Mouse (Mus musculus): ENCODE results near the gene Fubp1. TPM values are rescaled to one million over a fixed set of nuclear protein-coding genes. Genes with fewer than 3 reads are reported as not detected.
A peak's percentile ranks its signal among the peaks of the same experiment; 100 is the strongest.

Gene Fubp1
- polyA plus RNA-seq, 1 experiment from 2014 or later = 158 TPM

DNA sequence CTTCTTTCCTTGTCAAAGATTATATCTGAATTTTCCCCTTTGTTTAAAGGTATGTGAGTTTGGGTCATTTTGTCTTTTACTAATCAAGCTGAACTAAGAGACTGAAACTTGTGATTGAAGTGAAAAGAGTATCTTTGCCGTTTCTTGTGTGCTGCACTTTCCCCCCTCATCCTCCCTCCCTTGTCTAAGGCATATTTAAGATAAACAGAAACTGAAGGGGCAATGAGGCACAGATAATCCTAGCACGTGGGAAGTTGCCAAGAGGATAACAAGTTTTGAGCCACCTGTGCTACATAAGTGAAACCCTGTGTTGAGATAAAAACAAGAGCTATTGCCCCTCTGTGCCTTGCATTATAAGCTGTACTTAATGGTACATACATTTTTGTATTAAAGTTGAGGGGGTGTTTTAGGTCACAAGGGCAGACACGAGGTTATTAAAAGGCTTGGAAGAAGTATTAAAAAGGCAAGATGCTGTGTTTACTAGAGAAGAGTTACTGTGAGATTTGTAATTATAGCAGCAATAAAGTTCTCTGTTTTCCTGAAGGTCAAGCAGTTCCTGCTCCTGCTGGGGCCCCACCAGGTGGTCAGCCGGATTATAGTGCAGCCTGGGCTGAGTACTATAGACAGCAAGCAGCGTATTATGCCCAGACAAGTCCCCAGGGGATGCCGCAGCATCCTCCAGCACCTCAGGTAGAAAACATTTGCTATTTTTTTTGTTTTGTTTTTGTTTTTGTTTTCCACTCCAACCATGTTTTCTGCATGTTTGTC is 21.3 kb downstream of the Fubp1 start:
- no peak for ATAC-seq (replicated peaks; ENCODE audit: insufficient number of reproducible peaks, low FRiP score, low TSS enrichment)
- peaks cover 4% of the 10 kb centered on the region; the same call in 1 of the 2 replicates for H3K4me1 ChIP-seq (ENCODE audit: control insufficient read depth, insufficient read depth, low read length)
- WGBS (ENCODE audit: insufficient replicate concordance) = 58% methylated on average over 6 of the region's 6 CpGs

DNA sequence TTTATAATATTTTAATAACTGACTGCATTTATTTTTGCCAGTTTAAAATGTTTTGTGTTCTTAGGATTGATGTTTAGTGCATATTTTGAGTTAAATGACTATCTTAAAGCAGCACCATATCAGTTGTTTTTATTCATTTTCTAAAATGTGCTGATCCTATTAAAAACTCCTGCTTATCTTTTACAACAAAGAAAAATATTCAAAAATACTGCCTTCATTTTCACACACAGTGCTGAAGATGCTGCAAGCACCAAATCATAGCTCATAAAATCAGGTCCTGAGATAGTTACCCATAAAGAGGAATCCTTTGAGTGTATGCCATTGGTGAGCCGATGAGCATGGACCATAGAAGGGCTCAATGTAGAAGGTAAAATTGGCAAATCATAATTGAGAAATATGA is 25.0 kb downstream of the Fubp1 start:
- peaks cover 4% of the 10 kb centered on the region; the same call in 1 of the 2 replicates for H3K4me1 ChIP-seq (ENCODE audit: control insufficient read depth, insufficient read depth, low read length)
- H3K36me3 ChIP-seq (ENCODE audit: control insufficient read depth, insufficient read depth, low read length) = peaks cover 24% of the 10 kb centered on the region
- H3K4me2 ChIP-seq = no peak overlapping the region
- H3K27me3 ChIP-seq (ENCODE audit: control insufficient read depth, insufficient read depth, low read length) = no peaks in the 10 kb centered on the region
- no peak overlapping the region for H3K4me3 ChIP-seq (ENCODE audit: low read depth, low read length)
- H3K9ac ChIP-seq (ENCODE audit: low read depth, low read length) = no peak overlapping the region
- WGBS (ENCODE audit: insufficient replicate concordance) = 90% methylated on average over 1 of the region's 1 CpGs
- no peak for ATAC-seq (replicated peaks; ENCODE audit: insufficient number of reproducible peaks, low FRiP score, low TSS enrichment)
- H3K27ac ChIP-seq (ENCODE audit: low read depth, low read length) = no peak overlapping the region
- no peaks in the 10 kb centered on the region for H3K9me3 ChIP-seq (replicated peaks; ENCODE audit: control insufficient read depth, low read length)

More for the DNA sequence above, 21.3 kb downstream of the Fubp1 start:
- Histone ChIP-seq H3K27ac (ENCODE audit: low read depth, low read length) (peak overlapping the region; percentile 22; the same call in 1 of the 2 replicates), H3K9ac (ENCODE audit: low read depth, low read length) (no peak overlapping the region), H3K4me3 (ENCODE audit: low read depth, low read length) (no peak overlapping the region), H3K9me3 (replicated peaks; ENCODE audit: control insufficient read depth, low read length) (no peaks in the 10 kb centered on the region), H3K4me2 (no peak overlapping the region), H3K27me3 (ENCODE audit: control insufficient read depth, insufficient read depth, low read length) (no peaks in the 10 kb centered on the region), H3K36me3 (ENCODE audit: control insufficient read depth, insufficient read depth, low read length) (peaks cover 26% of the 10 kb centered on the region)

DNA sequence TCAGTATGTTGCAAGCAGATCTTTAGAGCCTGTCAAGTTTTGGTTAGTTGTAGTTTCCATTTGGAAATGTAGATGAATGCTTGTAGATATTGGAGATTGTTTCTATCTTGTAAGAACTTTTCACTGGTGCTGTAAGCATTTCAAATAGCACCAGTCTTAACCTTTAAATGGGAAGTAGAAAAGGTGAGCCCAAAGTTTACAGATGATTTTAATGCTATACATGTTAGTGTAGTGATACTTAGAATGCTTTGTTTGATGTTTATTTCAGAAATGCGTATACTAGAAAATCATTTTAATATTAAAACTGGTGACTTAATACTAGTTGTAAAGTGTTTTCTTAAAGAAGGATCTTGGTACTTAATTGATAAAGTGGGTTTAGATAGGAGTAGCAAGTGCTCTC is 25.6 kb downstream of the Fubp1 start:
- Histone ChIP-seq H3K9me3 (replicated peaks; ENCODE audit: control insufficient read depth, low read length) (no peaks in the 10 kb centered on the region), H3K4me1 (ENCODE audit: control insufficient read depth, insufficient read depth, low read length) (peaks cover 4% of the 10 kb centered on the region; the same call in 1 of the 2 replicates), H3K9ac (ENCODE audit: low read depth, low read length) (no peak overlapping the region), H3K36me3 (ENCODE audit: control insufficient read depth, insufficient read depth, low read length) (peaks cover 26% of the 10 kb centered on the region), H3K27me3 (ENCODE audit: control insufficient read depth, insufficient read depth, low read length) (no peaks in the 10 kb centered on the region), H3K27ac (ENCODE audit: low read depth, low read length) (no peak overlapping the region), H3K4me3 (ENCODE audit: low read depth, low read length) (no peak overlapping the region), H3K4me2 (no peak overlapping the region)
- no peak for ATAC-seq (replicated peaks; ENCODE audit: insufficient number of reproducible peaks, low FRiP score, low TSS enrichment)
- 92% methylated on average over 1 of the region's 1 CpGs for WGBS (ENCODE audit: insufficient replicate concordance)

DNA sequence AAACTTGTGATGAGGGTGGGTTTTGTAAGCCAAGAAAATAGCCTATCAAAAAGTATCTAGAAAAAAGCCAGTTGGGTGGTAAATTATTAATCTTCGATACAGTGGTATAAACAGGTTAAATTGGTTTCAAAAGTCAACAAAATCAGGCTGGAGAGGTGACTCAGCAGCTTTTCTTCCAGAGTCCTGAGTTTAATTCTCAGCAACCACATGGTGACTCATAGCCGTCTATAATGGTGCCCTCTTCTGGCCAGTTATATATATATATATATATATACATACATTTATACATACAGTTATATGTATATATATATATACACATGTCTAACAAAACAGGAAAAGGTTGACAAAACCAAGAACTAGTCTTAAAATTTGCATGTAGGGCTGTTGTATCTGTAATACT is 28.6 kb downstream of the Fubp1 start:
- Histone ChIP-seq H3K9me3 (replicated peaks; ENCODE audit: control insufficient read depth, low read length) (no peaks in the 10 kb centered on the region), H3K27ac (ENCODE audit: low read depth, low read length) (no peak overlapping the region), H3K9ac (ENCODE audit: low read depth, low read length) (no peak overlapping the region), H3K4me2 (no peak overlapping the region), H3K4me1 (ENCODE audit: control insufficient read depth, insufficient read depth, low read length) (no peaks in the 10 kb centered on the region), H3K36me3 (ENCODE audit: control insufficient read depth, insufficient read depth, low read length) (peaks cover 22% of the 10 kb centered on the region), H3K27me3 (ENCODE audit: control insufficient read depth, insufficient read depth, low read length) (no peaks in the 10 kb centered on the region), H3K4me3 (ENCODE audit: low read depth, low read length) (no peak overlapping the region)
- 66% methylated on average over 2 of the region's 2 CpGs for WGBS (ENCODE audit: insufficient replicate concordance)
- ATAC-seq (replicated peaks; ENCODE audit: insufficient number of reproducible peaks, low FRiP score, low TSS enrichment) = 0 out of 2 replicates have a peak, but pooled peaks have one; percentile 43

DNA sequence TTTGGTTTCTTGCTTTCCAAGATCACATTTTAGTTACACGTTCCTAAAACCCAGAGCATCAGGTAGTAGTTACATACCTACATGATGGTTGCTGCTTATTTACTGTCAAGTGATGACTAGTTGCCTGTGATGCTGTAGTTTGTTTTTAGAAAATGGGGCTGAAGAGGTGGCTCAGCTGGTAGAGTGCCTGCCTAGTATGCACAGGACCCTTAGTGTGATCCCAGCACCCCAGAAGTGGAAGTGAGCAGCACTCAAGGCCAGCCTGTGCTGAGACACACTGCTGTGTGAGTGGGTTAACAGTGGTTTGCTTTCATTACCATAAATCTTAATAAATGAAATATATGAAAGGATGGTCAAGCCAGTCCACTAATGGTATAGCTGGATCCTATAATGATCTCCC is 29.4 kb downstream of the Fubp1 start:
- no peak for ATAC-seq (replicated peaks; ENCODE audit: insufficient number of reproducible peaks, low FRiP score, low TSS enrichment)
- Histone ChIP-seq H3K27ac (ENCODE audit: low read depth, low read length) (no peak overlapping the region), H3K9ac (ENCODE audit: low read depth, low read length) (no peak overlapping the region), H3K27me3 (ENCODE audit: control insufficient read depth, insufficient read depth, low read length) (no peaks in the 10 kb centered on the region), H3K4me3 (ENCODE audit: low read depth, low read length) (no peak overlapping the region), H3K36me3 (ENCODE audit: control insufficient read depth, insufficient read depth, low read length) (peaks cover 20% of the 10 kb centered on the region), H3K4me2 (no peak overlapping the region), H3K4me1 (ENCODE audit: control insufficient read depth, insufficient read depth, low read length) (no peaks in the 10 kb centered on the region), H3K9me3 (replicated peaks; ENCODE audit: control insufficient read depth, low read length) (no peaks in the 10 kb centered on the region)
- WGBS (ENCODE audit: insufficient replicate concordance) = 89% methylated on average over 1 of the region's 1 CpGs

DNA sequence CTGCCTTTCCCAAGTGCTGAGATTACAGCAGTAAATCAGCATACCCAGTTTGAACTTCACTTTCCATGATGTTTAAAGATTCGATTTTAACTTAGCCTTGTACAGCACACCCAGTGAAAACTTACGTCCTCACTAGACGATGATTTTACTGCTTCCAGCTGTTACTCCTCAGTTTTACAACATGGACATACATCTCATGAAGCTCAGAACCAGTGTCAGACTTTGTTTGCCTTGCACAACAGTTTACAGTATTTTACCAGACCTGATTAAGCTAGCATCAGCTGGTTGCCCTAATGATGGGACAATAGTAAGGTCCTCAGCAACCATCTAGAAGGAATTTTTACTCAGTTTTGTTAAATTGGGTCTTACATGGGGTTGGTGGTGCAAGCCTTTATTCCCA is 30.9 kb downstream of the Fubp1 start:
- H3K9ac ChIP-seq (ENCODE audit: low read depth, low read length) = no peak overlapping the region
- no peak overlapping the region for H3K27ac ChIP-seq (ENCODE audit: low read depth, low read length)
- H3K4me1 ChIP-seq (ENCODE audit: control insufficient read depth, insufficient read depth, low read length) = no peaks in the 10 kb centered on the region
- H3K4me3 ChIP-seq (ENCODE audit: low read depth, low read length) = no peak overlapping the region
- H3K4me2 ChIP-seq = no peak overlapping the region
- WGBS (ENCODE audit: insufficient replicate concordance) = 85% methylated on average over 3 of the region's 3 CpGs
- no peaks in the 10 kb centered on the region for H3K27me3 ChIP-seq (ENCODE audit: control insufficient read depth, insufficient read depth, low read length)
- peaks cover 24% of the 10 kb centered on the region for H3K36me3 ChIP-seq (ENCODE audit: control insufficient read depth, insufficient read depth, low read length)
- no peak for ATAC-seq (replicated peaks; ENCODE audit: insufficient number of reproducible peaks, low FRiP score, low TSS enrichment)
- no peaks in the 10 kb centered on the region for H3K9me3 ChIP-seq (replicated peaks; ENCODE audit: control insufficient read depth, low read length)

DNA sequence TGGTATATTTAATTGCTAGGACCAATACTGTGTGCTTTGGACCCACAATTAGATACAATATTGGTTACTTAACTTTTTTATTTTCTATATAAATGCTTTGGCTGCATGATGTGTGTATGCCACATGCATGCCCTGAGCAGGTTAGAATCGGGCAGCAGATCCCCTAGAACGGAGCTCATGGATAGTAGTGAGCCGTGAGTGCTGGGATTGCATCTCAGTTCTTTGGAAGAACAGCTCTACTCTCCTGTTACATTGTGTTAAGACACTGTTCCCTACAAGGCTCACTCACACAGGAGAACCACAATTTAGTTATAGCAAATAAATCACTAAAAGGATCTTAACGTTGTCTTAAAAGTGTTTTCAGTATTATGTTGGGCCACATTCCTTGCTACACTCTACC is 33.1 kb downstream of the Fubp1 start:
- Histone ChIP-seq H3K27me3 (ENCODE audit: control insufficient read depth, insufficient read depth, low read length) (no peaks in the 10 kb centered on the region), H3K27ac (ENCODE audit: low read depth, low read length) (no peak overlapping the region), H3K4me3 (ENCODE audit: low read depth, low read length) (no peak overlapping the region), H3K4me2 (no peak overlapping the region), H3K9me3 (replicated peaks; ENCODE audit: control insufficient read depth, low read length) (no peaks in the 10 kb centered on the region), H3K9ac (ENCODE audit: low read depth, low read length) (no peak overlapping the region), H3K4me1 (ENCODE audit: control insufficient read depth, insufficient read depth, low read length) (no peaks in the 10 kb centered on the region), H3K36me3 (ENCODE audit: control insufficient read depth, insufficient read depth, low read length) (peaks cover 16% of the 10 kb centered on the region)
- ATAC-seq (replicated peaks; ENCODE audit: insufficient number of reproducible peaks, low FRiP score, low TSS enrichment) = no peak
- WGBS (ENCODE audit: insufficient replicate concordance) = 76% methylated on average over 4 of the region's 4 CpGs

DNA sequence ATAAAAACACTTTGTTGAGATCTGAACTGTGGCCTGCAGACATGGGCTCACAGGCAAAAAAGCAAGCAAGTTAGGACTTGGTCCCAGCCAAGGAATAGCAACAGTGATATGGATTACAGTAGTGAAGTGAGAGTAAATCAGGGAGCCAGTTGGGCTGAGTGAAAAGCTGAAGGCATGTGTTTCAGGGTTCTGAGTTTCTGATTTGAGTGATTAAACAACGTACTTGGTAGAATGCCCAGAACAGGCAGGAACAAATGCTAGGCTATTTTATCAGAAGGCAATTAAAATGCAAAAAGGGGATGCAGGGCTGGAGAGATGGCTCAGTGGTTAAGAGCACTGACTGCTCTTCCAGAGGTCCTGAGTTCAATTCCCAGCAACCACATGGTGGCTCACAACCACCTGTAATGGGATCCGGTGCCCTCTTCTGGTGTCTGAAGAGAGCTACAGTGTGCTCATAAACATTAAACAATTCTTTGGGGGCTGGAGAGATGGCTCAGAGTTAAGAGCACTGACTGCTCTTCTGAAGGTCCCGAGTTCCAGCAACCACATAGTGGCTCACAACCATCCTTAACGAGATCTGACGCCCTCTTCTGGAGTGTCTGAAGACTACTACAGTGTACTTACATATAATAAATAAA is 35.2 kb downstream of the Fubp1 start:
- H3K4me2 ChIP-seq = no peak overlapping the region
- no peaks in the 10 kb centered on the region for H3K27me3 ChIP-seq (ENCODE audit: control insufficient read depth, insufficient read depth, low read length)
- no peak overlapping the region for H3K27ac ChIP-seq (ENCODE audit: low read depth, low read length)
- H3K36me3 ChIP-seq (ENCODE audit: control insufficient read depth, insufficient read depth, low read length) = peaks cover 15% of the 10 kb centered on the region
- H3K4me1 ChIP-seq (ENCODE audit: control insufficient read depth, insufficient read depth, low read length) = no peaks in the 10 kb centered on the region
- H3K9me3 ChIP-seq (replicated peaks; ENCODE audit: control insufficient read depth, low read length) = no peaks in the 10 kb centered on the region
- ATAC-seq (replicated peaks; ENCODE audit: insufficient number of reproducible peaks, low FRiP score, low TSS enrichment) = no peak
- no peak overlapping the region for H3K9ac ChIP-seq (ENCODE audit: low read depth, low read length)
- 72% methylated on average over 5 of the region's 5 CpGs for WGBS (ENCODE audit: insufficient replicate concordance)
- H3K4me3 ChIP-seq (ENCODE audit: low read depth, low read length) = no peak overlapping the region

Measured in heart, embryonic 11.5 days (tissue).